Mouse (Mus musculus) kidney, adult 8-10 months (tissue): ENCODE results near the gene Sptlc2.
"Not testable (repeated sequence)": the region's sequence is repeated elsewhere in the genome, so short reads cannot be mapped to it uniquely, and the experiment has no call there.

Experiments
- DNase-seq, 2 experiments: peaks; one replicate each; pipeline ENCODE4 v3.0.0; 2022

Sptlc2 gene

DNA sequence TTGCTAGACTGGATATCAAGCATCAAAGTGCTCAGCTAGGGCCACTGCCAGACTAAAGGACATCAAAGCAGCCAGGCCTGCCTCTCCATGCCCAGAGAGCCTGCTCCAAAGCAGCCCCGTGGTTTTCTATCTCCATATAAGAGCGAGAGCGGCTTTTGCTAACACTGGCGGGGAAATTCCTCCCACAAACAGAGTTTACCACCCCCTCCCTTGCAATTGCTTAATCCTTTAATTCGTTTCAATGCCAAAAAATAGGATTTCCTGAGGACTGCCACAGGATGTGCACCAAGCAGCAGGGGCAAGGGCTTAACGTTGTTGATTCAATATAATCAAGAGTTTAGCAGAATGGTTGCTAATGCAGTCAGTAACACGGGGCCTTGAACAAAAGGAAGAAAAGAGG, 60.5 kb downstream of the Sptlc2 start:
- DNase-seq: no peak

DNA sequence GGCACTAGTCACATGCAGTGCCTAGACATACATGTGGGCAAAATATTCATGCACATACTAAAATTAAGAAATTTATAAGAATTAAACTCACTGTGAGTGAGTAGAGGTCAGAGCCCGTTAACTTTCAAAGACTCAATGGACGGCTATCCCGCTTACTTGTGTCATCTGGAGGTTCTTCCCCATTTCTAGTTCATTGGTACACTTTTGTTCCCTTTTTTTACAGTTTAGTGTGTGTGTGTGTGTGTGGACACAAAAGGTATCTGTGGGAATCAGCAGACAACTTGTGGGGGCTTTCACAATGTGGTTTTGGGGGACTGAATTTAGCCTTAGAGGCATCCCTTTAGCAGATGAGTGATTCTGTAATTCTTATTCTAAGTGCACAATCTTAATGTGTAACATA, 62.7 kb downstream of the Sptlc2 start:
- no peak for DNase-seq

DNA sequence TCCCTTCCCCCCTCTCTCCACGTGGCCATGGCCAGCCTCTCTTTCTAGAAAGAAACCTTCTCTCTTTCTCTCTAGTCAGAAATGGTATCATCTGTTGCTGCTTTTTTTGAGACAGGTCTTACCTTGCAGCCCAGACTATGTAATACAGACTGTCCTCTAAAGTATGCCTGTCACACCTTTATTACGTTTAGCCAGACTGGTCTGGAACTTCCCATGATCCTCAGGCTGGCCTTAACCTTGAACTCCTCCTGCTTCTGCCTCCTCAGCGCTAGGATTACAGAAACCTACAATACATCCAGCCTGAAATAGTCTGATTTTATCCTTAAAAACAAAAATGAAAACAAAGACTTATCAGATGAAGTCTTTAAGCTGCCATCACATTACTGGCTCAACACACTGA, 68.9 kb downstream of the Sptlc2 start:
- DNase-seq: no peak

DNA sequence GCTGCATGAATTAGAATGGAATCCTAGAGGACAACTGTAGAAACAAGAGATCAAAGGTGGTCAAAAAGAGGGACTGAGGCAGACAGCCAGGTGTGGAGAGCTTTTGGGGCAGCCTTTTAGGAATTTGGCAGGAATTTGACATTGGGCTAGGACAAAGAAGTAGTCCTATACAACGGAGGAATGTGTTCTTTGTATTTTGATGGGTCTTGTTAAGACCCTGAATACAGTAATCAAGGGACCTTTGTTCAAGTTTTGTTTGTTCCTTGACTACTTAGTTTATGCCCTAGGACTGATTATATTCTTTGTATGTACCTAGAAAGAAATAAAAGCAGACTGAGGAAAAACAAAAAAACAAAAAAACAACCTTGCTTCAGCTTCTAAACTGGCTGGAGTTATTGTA, 70.2 kb downstream of the Sptlc2 start:
- no peak for DNase-seq

DNA sequence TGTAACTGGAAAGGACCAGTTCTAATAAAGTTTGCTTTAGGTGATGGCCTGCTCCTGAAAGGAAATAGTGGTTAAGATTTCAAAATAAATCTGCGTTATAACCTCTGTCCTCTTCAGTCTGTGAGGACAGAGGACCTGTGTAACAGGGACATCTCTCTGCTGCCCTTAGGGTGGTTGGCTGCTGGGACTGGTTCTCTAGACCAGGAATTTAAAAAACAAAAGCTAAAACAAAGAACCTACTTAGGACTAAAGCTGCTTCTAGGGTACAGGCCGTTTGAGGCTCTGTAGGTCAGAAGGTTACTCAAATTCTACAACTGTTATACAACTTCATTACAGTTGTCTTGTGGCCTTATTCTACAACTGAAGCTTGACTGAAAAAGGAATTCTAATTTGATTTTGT, 75.1 kb downstream of the Sptlc2 start:
- DNase-seq: no peak

DNA sequence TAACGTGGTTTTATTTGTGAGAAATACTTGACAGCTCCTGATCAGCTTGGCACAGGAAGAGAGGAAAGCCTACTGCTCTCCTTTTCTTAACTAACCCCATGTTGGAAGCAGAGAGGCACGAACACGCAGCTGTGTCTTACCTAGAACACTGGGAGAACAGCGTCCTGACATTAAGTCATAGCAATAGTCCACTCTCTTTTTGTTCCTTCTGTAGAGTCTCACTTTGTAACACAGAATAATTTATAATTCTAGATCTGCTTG, 81.6 kb downstream of the Sptlc2 start:
- DNase-seq: not testable (repeated sequence)

DNA sequence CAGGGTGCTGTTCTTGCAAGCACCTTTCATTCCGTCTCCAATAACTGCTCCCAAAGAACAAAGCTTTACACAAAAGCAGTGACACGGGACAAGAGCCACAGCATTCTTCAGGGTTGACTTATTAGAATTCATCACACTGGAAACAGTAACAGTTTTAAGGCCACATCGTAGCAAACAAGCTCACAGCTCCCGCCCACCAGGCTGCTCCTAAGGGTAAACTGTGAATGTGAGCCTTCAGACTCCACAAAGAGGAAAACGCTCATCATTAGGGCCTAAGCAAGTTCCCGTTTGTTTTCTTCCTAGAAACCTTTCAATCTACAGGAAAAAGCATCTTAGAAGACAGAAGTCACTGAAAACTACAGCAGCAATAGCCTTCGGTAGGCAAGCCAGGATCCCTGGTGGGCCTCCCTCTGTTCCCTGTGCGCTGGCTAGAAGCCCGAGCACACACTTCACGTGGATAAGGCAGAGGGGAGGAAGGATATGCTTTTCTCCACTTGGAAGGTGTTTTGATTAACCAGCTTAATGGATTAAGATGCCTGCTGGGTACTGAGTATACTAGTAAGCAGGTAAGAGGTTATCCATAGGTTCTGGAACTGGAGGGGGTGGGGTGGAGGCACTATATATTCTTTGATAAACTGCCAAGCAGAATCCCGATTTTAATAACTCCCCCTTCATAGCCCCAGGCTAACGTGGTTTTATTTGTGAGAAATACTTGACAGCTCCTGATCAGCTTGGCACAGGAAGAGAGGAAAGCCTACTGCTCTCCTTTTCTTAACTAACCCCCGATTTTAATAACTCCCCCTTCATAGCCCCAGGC, 82.2 kb downstream of the Sptlc2 start:
- no peak for DNase-seq

DNA sequence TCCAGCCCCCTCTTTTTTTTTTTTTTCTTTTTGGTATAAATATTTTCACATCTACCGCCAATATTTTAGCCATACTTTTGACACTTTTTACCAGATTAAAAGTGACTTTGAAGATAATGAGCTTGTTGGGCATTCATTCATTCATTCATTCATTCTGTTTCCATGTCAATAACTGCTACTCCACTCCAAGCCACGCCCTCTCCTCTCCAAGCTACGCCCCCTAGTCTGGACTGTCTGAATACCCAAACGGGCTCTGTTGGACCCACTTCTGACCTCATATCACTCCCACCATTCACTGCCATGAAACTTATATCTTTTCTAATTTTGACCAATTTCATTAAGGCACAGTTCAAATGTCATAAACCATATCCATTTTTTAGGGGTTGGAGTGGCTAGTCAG, 87.0 kb downstream of the Sptlc2 start:
- no peak for DNase-seq

DNA sequence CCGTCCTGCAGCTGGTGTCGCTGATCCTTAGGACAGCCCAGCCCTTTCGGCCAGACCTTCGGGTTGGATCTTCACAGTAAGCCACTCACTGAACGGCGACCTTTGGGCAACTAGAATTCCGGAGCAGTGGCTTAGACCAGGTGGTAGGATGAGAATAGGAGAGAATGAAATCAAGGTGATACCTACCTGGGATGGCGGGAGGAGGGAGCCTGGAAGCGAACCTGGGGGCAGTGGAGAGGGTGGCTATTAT, 87.8 kb downstream of the Sptlc2 start:
- DNase-seq: peak in 1 of 2 experiments; percentile 9

DNA sequence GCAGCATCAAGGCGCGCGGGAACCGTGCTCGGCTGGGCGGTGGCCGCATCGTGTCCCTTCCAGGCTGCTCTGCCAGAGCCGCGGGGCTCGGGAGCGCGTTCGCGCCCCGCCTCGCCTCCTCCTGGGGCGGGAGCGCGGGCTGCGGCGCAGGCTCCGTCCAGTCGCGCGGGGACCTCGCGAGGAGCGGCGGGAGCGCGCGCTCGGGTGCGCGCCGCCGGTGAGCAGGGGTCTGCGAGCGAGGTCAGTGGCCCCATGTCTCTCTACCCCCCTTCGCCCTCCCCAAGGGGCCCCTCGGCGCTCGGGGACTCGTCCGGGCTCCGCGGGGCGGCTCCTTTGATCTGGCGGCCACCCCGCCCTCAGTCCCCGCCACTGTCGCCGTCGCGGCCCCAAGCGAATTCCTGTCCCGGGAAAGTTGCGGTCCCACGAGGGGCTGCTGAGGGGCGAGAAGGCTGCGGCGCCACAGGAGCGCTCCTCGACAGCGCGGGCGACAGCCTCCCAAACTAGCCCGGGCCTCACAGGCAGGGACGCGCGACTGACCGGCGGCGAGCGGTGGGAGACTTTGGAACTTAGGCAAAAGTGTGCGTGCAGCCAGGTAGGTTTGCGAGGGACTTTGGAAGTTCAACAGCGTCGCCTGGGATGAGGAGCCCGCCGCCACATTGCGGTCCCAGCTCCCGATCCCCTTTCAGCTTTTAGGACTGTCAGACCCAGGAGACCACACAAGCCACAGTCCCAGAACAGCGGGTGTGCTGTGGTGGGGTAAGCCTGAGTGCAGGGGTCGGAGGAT, 88.3 kb downstream of the Sptlc2 start, which contains the start of gene Ism2:
TSS of gene Ism2 (minus strand) at position 49 of the 784 bp plus-strand sequence.
- DNase-seq: peak in 1 of 2 experiments; percentile 5

DNA sequence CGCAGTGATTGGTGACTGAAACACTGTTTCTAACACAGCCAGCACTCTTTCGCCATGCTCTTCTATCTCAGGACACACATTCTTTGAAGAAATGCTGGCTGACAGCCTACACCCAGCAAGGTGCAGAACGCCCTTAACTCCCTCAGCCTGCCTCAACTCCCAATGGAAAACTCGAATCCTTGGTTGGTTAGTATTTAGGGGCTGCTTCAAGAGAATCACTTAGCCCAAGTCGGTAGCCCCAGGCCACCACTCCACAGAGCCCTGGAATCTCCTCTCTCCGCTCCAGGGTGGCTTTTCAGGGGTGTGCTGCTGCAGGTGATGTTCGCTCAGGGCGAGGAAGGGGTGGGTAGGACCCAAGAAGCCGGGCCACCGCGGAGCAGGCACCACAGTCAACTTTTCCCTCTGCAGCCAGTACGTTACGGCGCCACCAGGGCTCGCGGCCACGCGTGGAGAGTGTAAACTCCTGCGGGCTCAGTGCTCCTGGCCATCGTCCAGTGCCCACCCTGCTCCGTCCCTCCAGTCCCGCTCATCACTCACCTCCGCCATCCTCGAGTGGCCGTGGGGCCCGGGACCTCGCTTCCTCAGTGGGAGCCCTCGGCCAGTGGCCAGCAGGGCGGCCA, 89.0 kb downstream of the Sptlc2 start:
- DNase-seq: no peak

DNA sequence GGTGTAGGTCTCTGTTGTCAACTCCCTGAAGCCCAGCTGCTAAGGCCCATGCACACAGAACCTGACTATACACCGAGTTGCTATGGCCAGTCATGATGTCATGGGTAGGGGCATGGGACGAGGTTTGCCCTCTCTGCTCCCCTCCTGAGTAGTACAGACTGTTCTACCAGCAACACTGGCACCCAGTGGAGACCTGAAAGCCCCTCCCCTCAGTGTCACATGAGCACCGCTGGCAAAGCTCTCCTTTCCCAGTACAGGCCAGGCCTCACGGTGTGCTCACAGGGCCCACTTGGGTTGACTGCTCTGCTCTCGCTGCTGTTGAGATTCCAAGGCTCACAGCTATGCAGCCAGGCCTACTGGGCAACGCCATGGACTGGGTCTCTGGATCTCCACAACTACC, 94.2 kb downstream of the Sptlc2 start:
- DNase-seq: no peak

DNA sequence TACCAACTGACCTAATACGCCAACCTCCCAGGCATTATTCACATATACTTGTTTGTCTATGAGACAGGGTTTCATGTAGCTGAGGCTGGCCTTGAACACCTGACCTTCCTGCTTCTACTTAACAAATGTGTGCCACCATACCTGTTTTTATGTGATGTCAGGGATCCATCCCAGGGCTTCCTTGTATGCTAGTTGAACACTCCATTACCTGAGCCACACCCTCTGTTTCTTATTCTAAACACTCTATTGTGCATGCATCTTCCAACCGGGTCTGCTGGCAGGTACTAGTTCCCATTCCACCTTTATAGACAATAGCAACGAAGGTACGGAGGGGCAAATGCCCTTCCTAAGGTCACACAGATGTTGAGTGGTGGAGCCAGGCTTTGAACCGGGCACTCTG, 99.1 kb downstream of the Sptlc2 start:
- no peak for DNase-seq

DNA sequence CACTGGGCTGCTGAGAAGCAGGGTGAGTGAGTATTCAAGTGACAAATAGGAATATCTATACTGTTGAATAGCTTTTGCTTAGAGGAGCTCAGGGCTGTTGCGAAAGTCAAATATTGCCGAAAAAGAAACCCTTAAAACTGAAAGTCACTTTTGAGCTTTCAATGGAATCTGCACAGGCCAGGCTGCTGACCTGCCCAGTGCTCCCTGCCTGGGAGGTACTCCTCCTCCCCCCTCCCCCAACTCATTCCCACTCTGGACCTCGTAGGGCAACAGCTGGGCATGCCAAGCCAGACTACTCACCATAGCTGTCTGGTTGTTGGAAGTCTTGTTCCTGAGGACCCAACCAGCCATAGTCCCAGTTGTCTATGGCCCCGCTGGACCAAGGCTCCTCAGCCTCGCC, 103.4 kb downstream of the Sptlc2 start:
- no peak for DNase-seq

DNA sequence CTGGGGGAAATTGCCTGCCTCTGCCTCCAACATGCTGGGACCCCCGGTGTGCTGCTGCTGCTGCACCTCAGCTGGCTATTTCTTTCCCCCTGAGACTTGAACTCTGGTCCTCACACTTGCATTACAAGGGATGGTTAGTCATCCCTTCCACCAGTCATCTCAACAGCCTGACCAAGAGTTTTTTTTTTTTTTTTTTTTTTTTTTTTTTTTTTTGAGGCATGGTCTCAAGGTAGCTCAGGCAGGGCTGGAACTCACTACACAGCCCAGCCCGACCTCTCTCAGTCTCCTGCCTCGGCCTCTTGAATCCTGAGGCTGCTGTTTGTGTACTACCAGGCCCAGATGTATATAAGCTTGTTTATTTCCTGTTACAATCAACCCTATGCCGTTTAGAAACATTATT, 103.9 kb downstream of the Sptlc2 start:
- DNase-seq: no peak

DNA sequence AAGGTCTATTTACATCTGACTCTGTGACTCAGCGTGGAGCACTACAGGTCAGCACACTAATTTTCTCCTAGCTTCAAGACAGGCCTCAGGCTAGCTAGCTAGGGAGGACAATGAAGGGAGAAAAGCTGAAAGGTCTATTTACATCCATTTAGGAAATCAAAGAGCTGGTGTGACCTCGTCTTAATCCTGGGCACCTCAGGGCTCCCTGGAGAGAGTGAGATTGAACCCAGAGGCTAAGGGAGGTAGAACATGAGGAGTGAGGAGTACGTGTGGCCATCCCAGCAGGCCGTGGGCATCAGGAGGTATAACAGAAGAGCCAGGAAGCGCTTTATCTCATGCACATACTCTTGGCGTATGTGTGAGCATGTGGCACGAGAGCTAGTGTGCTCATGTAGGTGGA, 104.4 kb downstream of the Sptlc2 start:
- no peak for DNase-seq

DNA sequence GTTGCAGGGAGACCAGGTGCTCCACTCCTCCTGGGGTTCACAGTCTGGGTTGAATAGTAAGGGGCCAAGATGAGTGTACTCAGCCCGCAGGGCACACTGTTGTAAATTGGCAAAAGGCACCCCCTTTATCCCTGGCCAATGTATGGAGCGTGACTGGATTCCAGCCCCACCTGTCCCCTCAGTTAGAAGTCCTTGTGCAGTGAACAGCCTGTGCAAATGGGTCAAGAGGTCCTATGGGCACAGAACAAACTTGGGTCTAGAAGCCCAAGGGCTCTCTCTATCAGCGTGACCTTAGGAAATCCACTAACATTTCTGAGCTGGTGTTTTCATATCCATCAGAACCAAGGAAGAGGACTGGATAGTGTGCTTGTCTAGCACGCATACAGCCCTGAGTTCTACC, 105.4 kb downstream of the Sptlc2 start:
- no peak for DNase-seq

DNA sequence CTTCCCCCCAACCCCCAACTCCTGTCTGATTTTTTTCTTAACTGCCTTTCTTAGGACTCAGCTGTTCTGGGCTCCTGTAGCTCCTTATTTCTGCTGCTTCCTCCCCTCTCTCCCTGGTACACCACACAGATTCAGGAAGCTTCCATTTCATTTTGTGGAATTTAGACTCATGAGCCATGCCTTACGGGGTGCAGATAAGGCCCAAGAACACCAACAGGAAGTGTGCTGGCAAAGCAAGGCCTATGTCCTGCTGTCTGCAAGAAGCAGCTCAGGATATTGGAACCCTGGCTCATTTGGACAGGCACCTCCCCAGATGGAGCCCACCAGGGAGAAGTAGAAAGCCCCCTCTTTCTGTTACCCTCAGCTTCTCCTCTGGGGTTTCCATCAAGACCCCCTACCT, 106.4 kb downstream of the Sptlc2 start:
- no peak for DNase-seq

DNA sequence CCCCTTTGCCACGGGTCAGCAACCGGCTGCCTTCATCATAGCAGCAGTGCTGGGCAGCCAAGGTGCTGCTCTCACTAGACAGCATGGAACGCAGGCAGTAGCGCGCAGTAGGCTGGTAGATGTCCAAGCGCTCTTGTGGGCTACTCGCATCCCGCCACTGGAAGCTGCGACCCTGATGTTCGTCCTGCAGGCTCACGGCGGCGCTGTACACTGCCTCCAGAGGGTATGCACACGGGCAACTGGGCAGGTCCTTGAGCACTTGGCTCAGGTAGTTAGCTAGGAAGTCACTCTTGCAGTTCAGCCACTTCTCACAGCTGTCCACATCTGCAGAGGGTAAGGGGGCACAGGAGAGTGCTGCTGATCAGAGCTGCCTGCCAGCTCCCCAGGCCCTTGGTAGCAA, 108.3 kb downstream of the Sptlc2 start:
- DNase-seq: peak in 1 of 2 experiments; percentile 20

DNA sequence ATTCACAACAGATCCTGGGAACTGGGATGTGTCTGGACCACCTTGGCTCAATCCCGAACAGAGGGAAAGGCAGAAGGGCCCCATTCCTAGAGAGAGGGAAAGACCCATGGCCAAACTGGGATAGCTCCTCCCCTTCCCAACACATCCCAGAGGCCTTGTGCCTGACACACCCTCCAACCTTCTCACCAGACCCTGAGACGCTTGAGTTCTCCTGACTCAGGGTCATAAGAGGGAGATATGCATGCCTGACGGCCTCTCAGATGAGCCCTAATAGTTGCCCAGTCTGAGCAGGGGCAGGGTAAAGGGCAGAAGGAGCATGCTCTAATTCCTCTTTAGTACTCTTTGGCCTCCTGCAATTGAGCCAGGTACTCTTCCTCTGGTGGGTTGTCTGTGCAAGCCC, 108.8 kb downstream of the Sptlc2 start:
- DNase-seq: peak in 1 of 2 experiments; percentile 6

DNA sequence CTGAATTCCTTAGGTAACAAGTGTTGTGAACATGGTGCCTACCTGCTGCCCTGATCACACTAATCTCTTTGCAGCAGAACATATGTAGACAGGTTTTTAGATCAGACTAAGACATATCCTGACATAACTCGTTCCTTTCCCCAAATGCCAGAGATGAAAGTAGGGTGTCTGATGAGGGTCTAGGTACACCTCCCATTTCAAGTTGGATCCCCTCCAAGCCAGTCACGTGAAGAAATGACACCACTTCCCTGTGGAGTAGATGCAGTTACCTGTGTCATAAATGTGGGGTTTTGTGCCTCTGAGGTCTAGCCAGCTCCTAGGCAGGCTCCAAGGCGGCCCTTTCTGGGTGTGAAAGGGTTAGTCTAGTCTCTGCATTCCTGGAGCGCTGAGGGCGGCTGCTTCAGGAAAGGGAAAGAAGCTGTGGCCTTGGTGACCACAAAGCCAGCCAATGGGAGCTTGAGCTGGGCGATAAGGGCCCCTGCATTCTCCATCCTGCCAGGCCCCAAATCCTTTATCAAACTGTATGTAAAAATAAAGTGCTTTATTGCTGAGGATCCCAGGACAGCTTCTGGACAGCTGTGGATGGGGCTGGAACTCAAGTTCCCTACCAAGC, 109.9 kb downstream of the Sptlc2 start:
- no peak for DNase-seq

DNA sequence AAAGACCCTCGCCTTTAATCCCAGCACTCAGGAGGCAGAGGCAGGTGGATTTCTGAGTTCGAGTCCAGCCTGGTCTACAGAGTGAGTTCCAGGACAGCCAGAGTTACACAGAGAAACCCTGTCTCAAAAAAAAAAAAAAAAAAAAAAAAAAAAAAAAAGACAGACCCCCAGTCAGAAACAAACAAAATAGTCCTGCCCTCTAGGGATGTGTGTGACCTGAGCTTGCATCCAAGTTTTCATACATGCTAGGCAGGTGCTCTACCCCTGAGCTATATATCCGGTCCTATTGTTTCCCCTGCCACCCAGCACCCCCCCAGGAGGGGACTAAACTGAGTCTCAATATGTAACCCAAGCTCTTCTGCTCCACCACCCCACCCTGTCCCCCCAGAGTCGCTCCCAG, 110.9 kb downstream of the Sptlc2 start:
- DNase-seq: not testable (repeated sequence)

DNA sequence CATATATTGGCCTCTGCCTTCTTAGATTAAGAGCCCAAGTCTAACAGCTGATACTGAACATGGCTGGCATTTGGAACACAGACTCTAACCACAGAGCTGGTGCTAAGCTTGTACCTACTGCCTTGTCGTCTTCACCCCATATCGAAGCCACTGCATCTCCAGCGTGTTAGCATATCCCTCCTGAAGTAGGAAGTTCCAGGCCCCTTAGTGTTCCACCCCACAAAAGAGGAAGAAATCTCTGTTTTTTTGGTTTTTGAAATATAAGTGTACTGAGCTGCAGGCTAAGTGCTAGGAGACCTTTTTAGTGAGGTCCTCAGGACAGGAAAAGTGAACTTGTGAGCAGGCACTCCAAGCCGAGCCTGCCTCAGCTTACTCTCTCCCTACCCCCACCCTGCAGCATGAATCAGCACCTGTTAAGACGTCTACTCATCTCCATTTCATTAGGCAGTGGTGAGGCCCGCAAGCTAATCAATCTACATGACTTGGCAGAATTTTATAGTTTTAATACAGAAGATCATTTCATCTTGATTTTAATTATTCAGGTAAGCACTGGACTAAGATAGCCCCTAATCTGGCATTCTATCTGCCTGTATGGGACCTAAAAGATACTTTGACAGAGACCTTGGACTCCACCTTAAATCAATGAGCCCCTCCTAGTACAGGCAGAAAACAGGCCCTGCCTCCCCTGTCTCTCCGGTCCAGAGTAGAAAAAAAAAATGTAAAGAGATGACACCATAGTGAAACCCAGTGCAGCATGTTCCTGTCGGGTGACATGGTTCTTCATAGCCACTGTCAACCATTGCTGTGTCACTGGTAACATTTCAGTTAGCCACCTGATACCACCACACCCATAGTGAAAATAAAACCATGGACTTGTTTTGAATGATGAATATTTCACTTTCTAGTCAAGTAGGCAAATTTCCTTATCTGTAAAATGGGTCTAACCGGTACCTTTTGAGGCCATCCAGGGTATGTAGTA, 113.0 kb downstream of the Sptlc2 start:
- DNase-seq: no peak
